Mouse (Mus musculus) liver, embryonic 13.5 days (tissue): ENCODE measurements around the gene Ap4b1. TPM values are rescaled to one million over a fixed set of nuclear protein-coding genes. Genes with fewer than 3 reads are reported as not detected.

Experiments used
- ATAC-seq: fragments of 200-750 bp; cut with Nextera tagmentation; 2 replicates; pipeline ENCODE4 v1.8.0; 2017; ENCODE audit warnings: low read depth, mild to moderate bottlenecking, moderate number of reproducible peaks, moderate library complexity
- DNase-seq: peaks from one replicate; pipeline ENCODE4 v3.0.0; 2022
- H3K27ac ChIP-seq: fragments of 300-500 bp; sonication (generic); 2 replicates; pipeline ENCODE4 v1.5.1; 2015; ENCODE audit warnings: moderate library complexity, mild to moderate bottlenecking, inconsistent platforms
- H3K27me3 ChIP-seq: fragments of 300-500 bp; sonication (generic); 2 replicates; pipeline ENCODE4 v1.6.1; 2015; ENCODE audit warnings: mild to moderate bottlenecking, inconsistent platforms
- H3K36me3 ChIP-seq: fragments of 300-500 bp; sonication (generic); 2 replicates; pipeline ENCODE4 v1.6.1; 2015; ENCODE audit warnings: mild to moderate bottlenecking, inconsistent platforms
- H3K4me1 ChIP-seq: fragments of 300-500 bp; sonication (generic); replicated peaks from 2 replicates; pipeline ENCODE4 v1.6.1; 2015; ENCODE audit warnings: inconsistent platforms
- H3K4me2 ChIP-seq: fragments of 300-500 bp; sonication (generic); 2 replicates; pipeline ENCODE4 v1.6.1; 2015; ENCODE audit warnings: inconsistent platforms, mild to moderate bottlenecking, moderate library complexity
- H3K4me3 ChIP-seq: fragments of 300-500 bp; sonication (generic); replicated peaks from 2 replicates; pipeline ENCODE4 v1.5.1; 2015; ENCODE audit warnings: mild to moderate bottlenecking, inconsistent platforms
- H3K9ac ChIP-seq: fragments of 300-500 bp; sonication (generic); 2 replicates; pipeline ENCODE4 v1.6.1; 2015; ENCODE audit warnings: mild to moderate bottlenecking, inconsistent platforms
- H3K9me3 ChIP-seq: fragments of 300-500 bp; sonication (generic); replicated peaks from 2 replicates; pipeline ENCODE4 v1.6.1; 2016; ENCODE audit warnings: inconsistent platforms
- WGBS: fragments of 180-500 bp; shearing (Covaris S2); methylation state at CpG from one replicate; pipeline ENCODE4 v1.1.7; 2015; ENCODE audit not compliant: insufficient replicate concordance; 5-methylcytosine and 5-hydroxymethylcytosine counted together
- polyA plus RNA-seq: library from polyadenylated mRNA; unstranded; fragments of >200 nt; fragmentation: Nextera tagmentation; extraction: Ambion mirVana; gene quantifications from 2 replicates; pipeline ENCODE4 v1.2.1, GENCODE M21; 2015

Ap4b1 gene
- polyA plus RNA-seq, 1 experiment from 2014 or later = 13.2 TPM

- Histone ChIP-seq H3K9ac (no peak overlapping the region), H3K4me3 (no peak overlapping the region), H3K27ac (no peak overlapping the region), H3K27me3 (no peaks in the 10 kb centered on the region), H3K9me3 (no peaks in the 10 kb centered on the region), H3K4me1 (peaks cover 9% of the 10 kb centered on the region; the same call in 1 of the 2 replicates), H3K4me2 (no peak overlapping the region), H3K36me3 (no peaks in the 10 kb centered on the region)
- 64% methylated on average over 7 of the region's 7 CpGs for WGBS
- DNase-seq (no peak), ATAC-seq (no peak)
These were observed 47.9 kb downstream of the Ap4b1 start for GRCm38 (mm10) chr3:103857036-103857805.

- 87% methylated on average over 6 of the region's 6 CpGs for WGBS
- Histone ChIP-seq H3K36me3 (no peaks in the 10 kb centered on the region), H3K4me3 (no peak overlapping the region), H3K4me1 (peaks cover 9% of the 10 kb centered on the region; the same call in 1 of the 2 replicates), H3K9me3 (no peaks in the 10 kb centered on the region), H3K4me2 (no peak overlapping the region), H3K27me3 (no peaks in the 10 kb centered on the region), H3K9ac (no peak overlapping the region), H3K27ac (no peak overlapping the region)
- no peak for DNase-seq
- ATAC-seq = no peak
These were observed 48.8 kb downstream of the Ap4b1 start for GRCm38 (mm10) chr3:103857977-103858563.

GRCm38 (mm10) chr3:103858881-103859801 lies 49.8 kb downstream of the Ap4b1 start, which contains the start of gene Ptpn22:
TSS of gene Ptpn22 (plus strand) at chr3:103859795.
- H3K4me1 ChIP-seq = peaks cover 9% of the 10 kb centered on the region; the same call in 1 of the 2 replicates
- no peak within 1 kb of the TSS for H3K9ac ChIP-seq
- peak; percentile 29; the same call in 1 of the 2 replicates for ATAC-seq
- peak within 1 kb of the TSS; percentile 4 for H3K4me3 ChIP-seq
- peak within 1 kb of the TSS; percentile 44 for H3K27ac ChIP-seq
- H3K9me3 ChIP-seq = no peaks in the 10 kb centered on the region
- DNase-seq = no peak
- no peaks in the 10 kb centered on the region for H3K36me3 ChIP-seq
- peak within 1 kb of the TSS; percentile 25 for H3K4me2 ChIP-seq
- WGBS = 26% methylated on average over 12 of the region's 12 CpGs
- H3K27me3 ChIP-seq = no peaks in the 10 kb centered on the region

- Histone ChIP-seq H3K9me3 (no peaks in the 10 kb centered on the region), H3K27ac (peak overlapping the region; percentile 44), H3K4me3 (peak overlapping the region; percentile 4; the same call in 1 of the 2 replicates), H3K27me3 (no peaks in the 10 kb centered on the region), H3K9ac (no peak overlapping the region), H3K4me2 (peak overlapping the region; percentile 25), H3K36me3 (no peaks in the 10 kb centered on the region), H3K4me1 (peaks cover 9% of the 10 kb centered on the region; the same call in 1 of the 2 replicates)
- WGBS = 25% methylated on average over 6 of the region's 6 CpGs
- DNase-seq (no peak), ATAC-seq (0 out of 2 replicates have a peak, but pooled peaks have one; percentile 29)
These were observed 50.6 kb downstream of the Ap4b1 start for GRCm38 (mm10) chr3:103859851-103860391.

GRCm38 (mm10) chr3:103862721-103863220 lies 53.5 kb downstream of the Ap4b1 start:
- Histone ChIP-seq H3K4me2 (no peak overlapping the region), H3K4me1 (peaks cover 4% of the 10 kb centered on the region; the same call in 1 of the 2 replicates), H3K9ac (no peak overlapping the region), H3K4me3 (no peak overlapping the region), H3K9me3 (no peaks in the 10 kb centered on the region), H3K36me3 (no peaks in the 10 kb centered on the region), H3K27ac (no peak overlapping the region), H3K27me3 (no peaks in the 10 kb centered on the region)
- DNase-seq (no peak), ATAC-seq (no peak)
- WGBS = 65% methylated on average over 4 of the region's 4 CpGs

- Histone ChIP-seq H3K4me1 (peaks cover 2% of the 10 kb centered on the region; the same call in 1 of the 2 replicates), H3K4me2 (no peak overlapping the region), H3K9ac (no peak overlapping the region), H3K27ac (no peak overlapping the region), H3K9me3 (no peaks in the 10 kb centered on the region), H3K4me3 (no peak overlapping the region), H3K36me3 (no peaks in the 10 kb centered on the region), H3K27me3 (no peaks in the 10 kb centered on the region)
- 79% methylated on average over 6 of the region's 6 CpGs for WGBS
- no peak for DNase-seq
- ATAC-seq = no peak
These were observed 54.9 kb downstream of the Ap4b1 start for GRCm38 (mm10) chr3:103864200-103864599.

- Histone ChIP-seq H3K9me3 (no peaks in the 10 kb centered on the region), H3K27me3 (no peaks in the 10 kb centered on the region), H3K4me1 (no peaks in the 10 kb centered on the region), H3K4me3 (no peak overlapping the region), H3K4me2 (no peak overlapping the region), H3K27ac (no peak overlapping the region), H3K9ac (no peak overlapping the region), H3K36me3 (no peaks in the 10 kb centered on the region)
- DNase-seq (no peak), ATAC-seq (no peak)
- 72% methylated on average over 5 of the region's 5 CpGs for WGBS
These were observed 58.2 kb downstream of the Ap4b1 start for GRCm38 (mm10) chr3:103867424-103867971.

GRCm38 (mm10) chr3:103868008-103868407 lies 58.7 kb downstream of the Ap4b1 start:
- H3K9me3 ChIP-seq = no peaks in the 10 kb centered on the region
- no peak overlapping the region for H3K4me3 ChIP-seq
- H3K9ac ChIP-seq = no peak overlapping the region
- WGBS = 73% methylated on average over 4 of the region's 4 CpGs
- DNase-seq (no peak), ATAC-seq (no peak)
- H3K4me2 ChIP-seq = no peak overlapping the region
- H3K4me1 ChIP-seq = no peaks in the 10 kb centered on the region
- no peaks in the 10 kb centered on the region for H3K36me3 ChIP-seq
- H3K27ac ChIP-seq = no peak overlapping the region
- H3K27me3 ChIP-seq = no peaks in the 10 kb centered on the region
